Mouse (Mus musculus) lung, postnatal 0 days (tissue): ENCODE measurements around the gene Snapc5. TPM values are rescaled to one million over a fixed set of nuclear protein-coding genes. Genes with fewer than 3 reads are reported as not detected.
A peak's percentile ranks its signal among the peaks of the same experiment; 100 is the strongest.
"Not testable (repeated sequence)": the region's sequence is repeated elsewhere in the genome, so short reads cannot be mapped to it uniquely, and the experiment has no call there.

Source experiments
- ATAC-seq: fragments of 200-750 bp; cut with Nextera tagmentation; 2 replicates; pipeline ENCODE4 v1.8.0; 2017; ENCODE audit warnings: moderate library complexity
- DNase-seq: peaks from one replicate; pipeline ENCODE4 v3.0.0-alpha.2; 2016; ENCODE audit warnings: low spot score
- H3K27ac ChIP-seq: fragments of 300-500 bp; sonication (generic); 2 replicates; pipeline ENCODE4 v1.5.1; 2014; ENCODE audit warnings: antibody characterized with exemption, mild to moderate bottlenecking, low read length, mixed read lengths
- H3K27me3 ChIP-seq: fragments of 300-500 bp; sonication (generic); replicated peaks from 2 replicates; pipeline ENCODE4 v1.6.1; 2014; ENCODE audit warnings: low read length, mixed read lengths; ENCODE audit not compliant: insufficient read depth
- H3K36me3 ChIP-seq: fragments of 300-500 bp; sonication (generic); 2 replicates; pipeline ENCODE4 v1.6.1; 2014; ENCODE audit warnings: low read length, mixed read lengths; ENCODE audit not compliant: insufficient read depth
- H3K4me1 ChIP-seq: fragments of 300-500 bp; sonication (generic); 2 replicates; pipeline ENCODE4 v1.6.1; 2014; ENCODE audit warnings: antibody characterized with exemption, low read depth, low read length, mixed read lengths; ENCODE audit not compliant: insufficient read depth
- H3K4me2 ChIP-seq: fragments of 300-500 bp; sonication (generic); replicated peaks from 2 replicates; pipeline ENCODE4 v1.6.1; 2014; ENCODE audit warnings: low read depth, mild to moderate bottlenecking, low read length, moderate library complexity, mixed read lengths
- H3K4me3 ChIP-seq: fragments of 300-500 bp; sonication (generic); 2 replicates; pipeline ENCODE4 v1.5.1; 2014; ENCODE audit warnings: low read depth, low read length
- H3K9ac ChIP-seq: fragments of 300-500 bp; sonication (generic); replicated peaks from 2 replicates; pipeline ENCODE4 v1.6.1; 2014; ENCODE audit warnings: low read depth, mild to moderate bottlenecking
- H3K9me3 ChIP-seq: fragments of 300-500 bp; sonication (generic); 2 replicates; pipeline ENCODE4 v1.6.1; 2016; ENCODE audit warnings: low read length, mixed read lengths
- CTCF ChIP-seq: IDR thresholded peaks from 2 replicates; pipeline ENCODE4 v1.5.1; 2016; ENCODE audit warnings: antibody characterized with exemption, mild to moderate bottlenecking
- EP300 ChIP-seq: IDR thresholded peaks from 2 replicates; pipeline ENCODE4 v1.6.1; 2016; ENCODE audit warnings: antibody characterized with exemption, mild to moderate bottlenecking, control low read depth
- WGBS: fragments of 180-500 bp; shearing (Covaris S2); extraction: QIAGEN DNeasy Blood & Tissue Kit; methylation state at CpG from one replicate; pipeline ENCODE4 v1.1.7; 2014; 5-methylcytosine and 5-hydroxymethylcytosine counted together
- polyA plus RNA-seq: library from polyadenylated mRNA; unstranded; fragments of >200 nt; fragmentation: Nextera tagmentation; extraction: Ambion mirVana; gene quantifications from 2 replicates; pipeline ENCODE4 v1.2.1, GENCODE M21; 2015

Snapc5 gene
- polyA plus RNA-seq, 1 experiment from 2014 or later = 35.5 TPM

- DNase-seq = peak; percentile 43
- peak overlapping the region; percentile 59 for H3K4me3 ChIP-seq
- peaks cover 29% of the 10 kb centered on the region for H3K36me3 ChIP-seq
- H3K4me1 ChIP-seq = peaks cover 11% of the 10 kb centered on the region; the same call in 1 of the 2 replicates
- ATAC-seq = peak; percentile 43
- H3K27me3 ChIP-seq = no peaks in the 10 kb centered on the region
- 0 out of 2 replicates have a peak overlapping the region, but pooled peaks have one; percentile 37 for H3K9ac ChIP-seq
- H3K9me3 ChIP-seq = no peaks in the 10 kb centered on the region
- WGBS = 41% methylated on average over 3 of the region's 3 CpGs
- peak overlapping the region; percentile 87; the same call in 1 of the 2 replicates for H3K27ac ChIP-seq
- H3K4me2 ChIP-seq = peak overlapping the region; percentile 56
- TF ChIP-seq CTCF (peak; percentile 51), EP300 (no peak)
Observed at GRCm38 (mm10) chr9:64178610-64178973, 482 bp upstream of the Snapc5 start.

- WGBS = 98% methylated on average over 5 of the region's 5 CpGs
- H3K27ac ChIP-seq, DNase-seq, H3K4me1 ChIP-seq, H3K4me3 ChIP-seq, H3K4me2 ChIP-seq, H3K9ac ChIP-seq, ATAC-seq, H3K9me3 ChIP-seq, H3K27me3 ChIP-seq: not testable (repeated sequence)
- peaks cover 15% of the 10 kb centered on the region; the same call in 1 of the 2 replicates for H3K36me3 ChIP-seq
Observed at GRCm38 (mm10) chr9:64183295-64183694, 4.2 kb downstream of the Snapc5 start.

- no peak overlapping the region for H3K4me3 ChIP-seq
- no peak overlapping the region for H3K9ac ChIP-seq
- no peak for ATAC-seq
- H3K4me2 ChIP-seq = no peak overlapping the region
- TF ChIP-seq CTCF = no peak
- no peak for TF ChIP-seq EP300
- H3K36me3 ChIP-seq = peaks cover 14% of the 10 kb centered on the region; the same call in 1 of the 2 replicates
- 87% methylated on average over 5 of the region's 5 CpGs for WGBS
- no peak for DNase-seq
- peaks cover 6% of the 10 kb centered on the region; the same call in 1 of the 2 replicates for H3K4me1 ChIP-seq
- no peaks in the 10 kb centered on the region for H3K27me3 ChIP-seq
- H3K9me3 ChIP-seq = no peaks in the 10 kb centered on the region
- no peak overlapping the region for H3K27ac ChIP-seq
Observed at GRCm38 (mm10) chr9:64184166-64184840, 5.2 kb downstream of the Snapc5 start.

GRCm38 (mm10) chr9:64193879-64194278, 14.8 kb downstream of the Snapc5 start:
- WGBS = 93% methylated on average over 1 of the region's 1 CpGs

GRCm38 (mm10) chr9:64195554-64195953, 16.5 kb downstream of the Snapc5 start:
- no peak overlapping the region for H3K27ac ChIP-seq
- 71% methylated on average over 4 of the region's 4 CpGs for WGBS
- no peak for TF ChIP-seq CTCF
- TF ChIP-seq EP300 = no peak
- no peak for DNase-seq
- H3K36me3 ChIP-seq = peaks cover 20% of the 10 kb centered on the region; the same call in 1 of the 2 replicates
- H3K9ac ChIP-seq = no peak overlapping the region
- no peak overlapping the region for H3K4me2 ChIP-seq
- H3K27me3 ChIP-seq = no peaks in the 10 kb centered on the region
- H3K4me1 ChIP-seq = no peaks in the 10 kb centered on the region
- no peak for ATAC-seq
- no peak overlapping the region for H3K4me3 ChIP-seq
- H3K9me3 ChIP-seq = no peaks in the 10 kb centered on the region

More at GRCm38 (mm10) chr9:64193879-64194278, 14.8 kb downstream of the Snapc5 start:
- Histone ChIP-seq H3K4me2 (no peak overlapping the region), H3K4me1 (no peaks in the 10 kb centered on the region), H3K27me3 (no peaks in the 10 kb centered on the region), H3K27ac (no peak overlapping the region), H3K9ac (no peak overlapping the region), H3K4me3 (no peak overlapping the region), H3K36me3 (peaks cover 20% of the 10 kb centered on the region; the same call in 1 of the 2 replicates), H3K9me3 (no peaks in the 10 kb centered on the region)
- TF ChIP-seq CTCF = no peak
- TF ChIP-seq EP300 = no peak
- DNase-seq = no peak
- ATAC-seq = no peak

GRCm38 (mm10) chr9:64197524-64197923, 18.4 kb downstream of the Snapc5 start:
- no peak for TF ChIP-seq EP300
- no peak for TF ChIP-seq CTCF
- 89% methylated on average over 8 of the region's 8 CpGs for WGBS
- H3K4me1 ChIP-seq = peaks cover 4% of the 10 kb centered on the region; the same call in 1 of the 2 replicates
- no peak for DNase-seq
- H3K9ac ChIP-seq = no peak overlapping the region
- no peak overlapping the region for H3K4me2 ChIP-seq
- no peaks in the 10 kb centered on the region for H3K9me3 ChIP-seq
- peaks cover 5% of the 10 kb centered on the region; the same call in 1 of the 2 replicates for H3K36me3 ChIP-seq
- H3K27ac ChIP-seq = no peak overlapping the region
- no peaks in the 10 kb centered on the region for H3K27me3 ChIP-seq
- no peak for ATAC-seq
- H3K4me3 ChIP-seq = no peak overlapping the region
